Mouse (Mus musculus) myocyte (in vitro differentiated cells): ENCODE measurements around the gene Brwd1.

Experiments used
- POLR2A ChIP-seq: IDR thresholded peaks from one replicate; pipeline ENCODE4 v1.6.1; 2011; ENCODE audit warnings: low read depth, mild to moderate bottlenecking, control low read depth, moderate library complexity; ENCODE audit not compliant: insufficient read length
- REST ChIP-seq: IDR thresholded peaks from one replicate; pipeline ENCODE4 v1.6.1; 2011; ENCODE audit warnings: mild to moderate bottlenecking, control low read depth, moderate library complexity; ENCODE audit not compliant: insufficient read depth, insufficient read length
- USF1 ChIP-seq: IDR thresholded peaks from one replicate; pipeline ENCODE4 v1.6.1; 2011; ENCODE audit warnings: low read depth, mild to moderate bottlenecking, control low read depth, moderate library complexity

GRCm38 (mm10) chr16:96064649-96065048 is 17.7 kb downstream of the Brwd1 start:
- no peak for TF ChIP-seq USF1
- TF ChIP-seq REST: no peak
- no peak for TF ChIP-seq POLR2A
